Mouse (Mus musculus): Measurements from ENCODE around the gene Jade1. TPM values are rescaled to one million over a fixed set of nuclear protein-coding genes. Genes with fewer than 3 reads are reported as not detected.

Jade1 gene
- total RNA-seq, 2 experiments from 2014 or later: 35.4 to 42.4 TPM

DNA sequence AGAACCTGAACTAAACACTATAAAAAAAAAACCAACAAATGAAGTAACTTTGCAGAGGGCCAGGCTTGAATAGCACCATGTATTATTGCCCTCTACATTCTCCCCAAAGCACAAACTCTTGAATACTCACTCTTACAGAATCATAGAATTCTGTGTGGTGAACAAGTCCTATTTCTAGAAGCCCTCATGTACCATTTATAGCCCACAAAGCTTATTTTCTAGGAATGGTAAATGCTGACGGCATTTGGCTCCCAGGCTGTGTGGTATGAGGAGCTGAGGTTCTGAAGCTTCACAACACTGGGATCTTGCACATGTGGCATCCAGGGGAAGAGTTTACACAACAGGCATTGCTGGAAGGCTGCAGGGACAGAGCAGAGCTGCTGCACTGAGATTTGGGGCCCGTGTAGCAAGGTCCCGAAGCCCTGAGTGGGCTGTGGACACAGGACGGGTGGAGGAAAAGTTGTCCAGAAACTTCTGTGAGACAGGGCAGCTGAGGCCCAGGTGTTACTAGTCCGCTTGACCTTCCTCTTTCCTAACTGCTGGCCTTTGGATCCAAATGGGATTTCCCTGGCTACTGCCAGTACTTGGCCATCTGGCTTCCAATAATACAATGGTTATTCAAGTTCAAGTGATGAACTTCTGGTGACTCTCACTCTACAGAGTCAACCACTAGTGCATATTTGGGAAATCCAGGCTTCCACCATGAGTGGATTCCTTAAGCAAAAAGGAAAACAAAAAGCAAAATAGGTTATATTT is 58.9 kb downstream of the Jade1 start:
- no peak for DNase-seq
- intact Hi-C loops (cut with DNase I): no loop called here

GRCm38 (mm10) chr3:41618036-41618435 is 62.5 kb downstream of the Jade1 start:
- intact Hi-C loops (cut with DNase I): no loop called here
- no peak for DNase-seq

DNA sequence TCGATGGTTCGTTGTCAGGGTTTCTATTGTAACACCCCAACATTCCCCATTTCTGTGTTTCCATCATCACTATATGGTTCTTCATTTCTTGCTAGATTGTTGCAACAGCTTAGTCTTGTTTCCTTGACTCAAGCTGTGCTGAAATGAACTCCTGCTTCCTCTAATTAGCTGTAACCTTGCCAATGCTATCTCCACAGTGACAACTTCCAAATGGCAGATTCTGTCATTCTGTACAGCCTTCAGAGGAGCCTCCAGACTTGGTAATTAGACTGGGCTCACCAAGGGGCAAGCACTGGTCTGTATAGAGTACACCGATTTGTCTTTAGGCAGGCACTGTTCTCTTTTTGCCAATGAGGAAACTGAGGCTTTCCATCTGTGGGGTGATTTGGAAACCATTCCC is 63.0 kb downstream of the Jade1 start:
- DNase-seq: peak in 1 of 2 experiments; percentile 47
- intact Hi-C loops (cut with DNase I): no loop called here

- DNase-seq: no peak
- intact Hi-C loops (cut with DNase I): no loop called here
Observed at GRCm38 (mm10) chr3:41620971-41621370, 65.4 kb downstream of the Jade1 start.

- intact Hi-C loops (cut with DNase I): no loop called here
- no peak for DNase-seq
Observed at GRCm38 (mm10) chr3:41655642-41656041, 100.1 kb downstream of the Jade1 start.

Other genes with a start within 250 kb of the Jade1 start
- gene Sclt1, start 186.8 kb downstream of the Jade1 start, total RNA-seq (2021): 1 to 10 TPM; 8.4 to 9.2 TPM
- gene D3Ertd751e, start 186.9 kb downstream of the Jade1 start, total RNA-seq (2021): 10 to 100 TPM in 1 of 2 experiments, 1 to 10 TPM in 1; 8.2 to 10.2 TPM